Mouse (Mus musculus): ENCODE measurements around the gene Ninj1.
A peak's percentile ranks its signal among the peaks of the same experiment; 100 is the strongest.

Ninj1 gene

GRCm38 (mm10) chr13:49225633-49226032 lies 38.3 kb downstream of the Ninj1 start:
- DNase-seq (ENCODE audit: low read depth, low spot score): no peak

GRCm38 (mm10) chr13:49233792-49234572 lies 46.7 kb downstream of the Ninj1 start:
- DNase-seq (ENCODE audit: low read depth, low spot score): no peak

- DNase-seq (ENCODE audit: low read depth, low spot score): no peak
Measured at GRCm38 (mm10) chr13:49234711-49235110, 47.4 kb downstream of the Ninj1 start.

- no peak for DNase-seq (ENCODE audit: low read depth, low spot score)
Measured at GRCm38 (mm10) chr13:49237617-49238016, 50.3 kb downstream of the Ninj1 start.

GRCm38 (mm10) chr13:49238737-49239136 lies 51.5 kb downstream of the Ninj1 start:
- no peak for DNase-seq (ENCODE audit: low read depth, low spot score)

GRCm38 (mm10) chr13:49242321-49243065 lies 55.2 kb downstream of the Ninj1 start:
- DNase-seq (ENCODE audit: low read depth, low spot score): peak; percentile 68

- no peak for DNase-seq (ENCODE audit: low read depth, low spot score)
Measured at GRCm38 (mm10) chr13:49243492-49243891, 56.2 kb downstream of the Ninj1 start.

- no peak for DNase-seq (ENCODE audit: low read depth, low spot score)
Measured at GRCm38 (mm10) chr13:49245251-49245650, 58.0 kb downstream of the Ninj1 start.

Data from skeletal muscle tissue, adult 2 months (tissue).